Mouse (Mus musculus): ENCODE measurements around the gene Cyp2s1. TPM values are rescaled to one million over a fixed set of nuclear protein-coding genes. Genes with fewer than 3 reads are reported as not detected.

Cyp2s1 gene
- polyA plus RNA-seq (2012; rRNA removed; ENCODE audit: low replicate concordance) = 58.2 and 77.3 TPM in 2 replicates

DNA sequence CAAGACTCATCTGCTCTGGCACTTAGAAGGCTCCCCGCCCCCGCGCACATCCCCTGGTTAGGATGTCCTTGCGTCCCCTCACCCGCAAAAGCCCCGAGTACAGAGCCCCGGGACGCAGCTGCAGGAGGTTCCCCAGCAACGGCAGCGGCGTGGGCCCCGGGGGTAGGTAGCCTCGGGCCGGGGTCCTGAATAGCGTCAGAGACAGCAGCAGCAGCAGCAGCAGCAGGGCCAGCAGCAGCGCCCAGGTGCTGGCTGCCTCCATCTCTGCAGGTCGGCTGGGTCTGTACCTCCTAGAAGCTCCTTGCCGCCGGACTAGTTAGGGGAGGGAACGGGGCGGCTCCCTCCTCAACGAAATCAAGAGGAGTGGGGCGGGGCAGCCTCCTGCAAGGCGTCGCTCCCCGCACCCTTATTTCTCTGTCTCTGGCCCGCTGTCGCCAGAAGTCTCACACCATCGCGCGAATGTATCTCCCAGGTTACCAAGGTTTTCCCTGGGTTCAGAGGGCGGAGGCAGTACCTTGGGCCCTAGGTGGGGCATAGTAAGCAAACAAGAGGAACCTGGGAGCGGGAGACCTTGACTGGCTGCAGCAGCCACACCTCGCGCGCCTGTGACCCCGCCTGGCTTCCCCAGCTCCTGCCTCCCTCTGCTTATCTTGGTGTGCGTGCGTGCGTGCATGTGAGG lies at the start of gene Cyp2s1:
Gene Cyp2s1 (minus strand): TSS at position 673 of the 679 bp plus-strand sequence.

DNA sequence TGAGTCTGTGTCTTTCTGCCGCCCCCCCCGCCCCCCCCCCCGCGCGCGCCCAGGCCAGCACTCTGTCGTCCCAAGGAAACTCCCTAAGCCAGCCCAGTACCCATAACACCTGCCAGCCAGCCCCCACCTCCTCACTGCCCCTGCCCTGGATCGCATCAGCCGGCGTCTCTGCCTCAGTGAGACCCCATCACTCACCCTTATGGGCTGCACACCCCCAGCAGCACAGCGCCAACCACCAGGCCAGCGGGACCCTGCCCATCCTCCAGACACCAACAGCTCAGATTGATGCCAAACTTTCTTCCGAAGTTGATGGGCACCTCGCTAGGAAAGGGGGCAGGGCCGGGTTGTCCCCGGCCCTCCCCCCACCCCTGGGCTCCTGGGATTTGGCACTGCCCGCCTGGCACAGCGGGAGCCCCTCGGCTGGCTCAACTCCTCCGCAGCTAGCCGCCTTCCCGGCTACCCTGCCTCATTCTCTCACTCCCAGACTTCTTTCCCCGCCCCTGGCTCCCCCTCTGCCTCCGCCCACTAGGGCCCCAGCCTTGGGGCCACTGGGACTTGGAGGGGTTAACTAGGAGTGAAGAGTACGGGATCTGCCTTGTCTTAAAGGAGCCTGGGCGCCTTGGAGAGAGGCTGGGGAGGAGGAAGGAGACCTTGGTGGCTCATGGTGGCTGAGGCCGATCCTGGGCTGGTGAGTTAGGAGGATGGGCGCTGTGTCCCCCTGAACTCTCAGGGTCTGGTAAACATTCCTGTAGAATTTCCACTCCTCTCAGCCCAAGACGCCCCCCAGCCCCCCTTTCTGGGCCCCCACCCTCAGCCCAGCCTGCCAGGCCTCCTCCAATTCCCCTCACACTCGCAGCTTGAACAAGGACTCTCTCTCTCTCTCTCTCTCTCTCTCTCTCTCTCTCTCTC lies 28.2 kb downstream of the Cyp2s1 start, which contains the start of gene Axl:
Gene Axl (minus strand): TSS at position 486 of the 909 bp plus-strand sequence.

DNA sequence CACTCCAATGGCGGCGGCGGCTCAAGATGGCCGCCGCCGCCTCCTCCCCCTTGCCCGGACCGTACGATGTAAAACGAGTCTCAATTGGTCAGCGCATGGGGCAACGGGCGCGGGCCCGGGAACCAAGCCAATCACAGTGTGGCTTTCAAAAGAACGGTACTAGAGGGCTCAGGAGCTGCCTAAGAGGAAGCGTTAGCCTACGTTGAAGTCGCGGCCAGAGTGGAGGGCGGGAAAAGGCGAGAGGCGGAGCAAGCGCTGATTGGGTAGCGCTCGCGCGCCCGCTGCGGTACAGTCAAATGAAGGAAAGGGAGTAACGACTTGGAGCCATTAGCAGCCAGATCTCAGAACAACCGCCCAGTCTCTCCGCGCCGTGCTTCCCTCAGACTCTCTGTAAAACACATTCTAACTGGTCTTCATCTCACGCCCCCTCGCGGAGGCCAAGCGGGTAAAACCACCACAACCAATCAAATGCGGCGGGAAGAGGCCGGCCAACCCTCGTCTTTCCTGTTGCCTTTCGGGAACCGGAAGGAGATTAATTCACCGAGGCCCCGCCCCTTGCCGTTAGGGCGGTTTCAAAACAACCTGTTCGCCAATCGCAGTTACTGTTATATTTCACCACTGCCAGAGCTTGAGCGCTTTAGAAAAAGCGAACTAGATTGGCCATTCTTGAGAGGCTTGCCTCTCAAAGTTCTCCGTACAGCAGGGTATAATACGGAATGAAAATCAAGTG lies 61.8 kb downstream of the Cyp2s1 start, which contains the start of gene Hnrnpul1:
Gene Hnrnpul1 (minus strand): TSS at position 20 of the 730 bp plus-strand sequence.

Other genes with a start within 250 kb of the Cyp2s1 start
- gene Erich4, start 201.0 kb downstream of the Cyp2s1 start, polyA plus RNA-seq (2012; rRNA removed; ENCODE audit: low replicate concordance) = 16.9 and 32.4 TPM in 2 replicates
- 100 and 111 TPM in 2 replicates for gene Dmac2, start 197.5 kb downstream of the Cyp2s1 start, polyA plus RNA-seq (2012; rRNA removed; ENCODE audit: low replicate concordance)
- 7.3 and 9.2 TPM in 2 replicates for gene B3gnt8, start 190.3 kb downstream of the Cyp2s1 start, polyA plus RNA-seq (2012; rRNA removed; ENCODE audit: low replicate concordance)
- 116 and 127 TPM in 2 replicates for gene Bckdha, start 157.9 kb downstream of the Cyp2s1 start, polyA plus RNA-seq (2012; rRNA removed; ENCODE audit: low replicate concordance)
- gene Exosc5, start 157.7 kb downstream of the Cyp2s1 start, polyA plus RNA-seq (2012; rRNA removed; ENCODE audit: low replicate concordance) = 73.1 and 77.3 TPM in 2 replicates
- 0.62 TPM in 1 of 2 replicates, not detected in the other for gene Tmem91, start 141.7 kb downstream of the Cyp2s1 start, polyA plus RNA-seq (2012; rRNA removed; ENCODE audit: low replicate concordance)
- 24.5 and 29.9 TPM in 2 replicates for gene B9d2, start 136.1 kb downstream of the Cyp2s1 start, polyA plus RNA-seq (2012; rRNA removed; ENCODE audit: low replicate concordance)
- gene Tgfb1, start 129.9 kb downstream of the Cyp2s1 start, polyA plus RNA-seq (2012; rRNA removed; ENCODE audit: low replicate concordance) = 16.8 and 27.4 TPM in 2 replicates
- 53.5 and 61.7 TPM in 2 replicates for gene Ccdc97, start 97.8 kb downstream of the Cyp2s1 start, polyA plus RNA-seq (2012; rRNA removed; ENCODE audit: low replicate concordance)
- gene Hnrnpul1, start 62.2 kb downstream of the Cyp2s1 start, polyA plus RNA-seq (2012; rRNA removed; ENCODE audit: low replicate concordance) = 29.2 and 43.5 TPM in 2 replicates
- gene Axl, start 28.2 kb downstream of the Cyp2s1 start, polyA plus RNA-seq (2012; rRNA removed; ENCODE audit: low replicate concordance) = 10.8 and 14.9 TPM in 2 replicates
- gene Cyp2b10, start 80.7 kb upstream of the Cyp2s1 start, polyA plus RNA-seq (2012; rRNA removed; ENCODE audit: low replicate concordance) = 111 and 169 TPM in 2 replicates
- gene Cyp2b13, start 244.6 kb upstream of the Cyp2s1 start, polyA plus RNA-seq (2012; rRNA removed; ENCODE audit: low replicate concordance) = 1.7 TPM in 1 of 2 replicates, not detected in the other

All from duodenum, adult 2 months (tissue).